Mouse (Mus musculus) heart, postnatal 0 days (tissue): Measurements from ENCODE around the gene Mta3.

ENCODE experiments used
- CTCF ChIP-seq: IDR thresholded peaks from 2 replicates; pipeline ENCODE4 v1.5.1; 2016; ENCODE audit warnings: antibody characterized with exemption, control low read depth, low read depth
- EP300 ChIP-seq: IDR thresholded peaks from 2 replicates; pipeline ENCODE4 v1.6.1; 2016; ENCODE audit warnings: antibody characterized with exemption, low read depth

DNA sequence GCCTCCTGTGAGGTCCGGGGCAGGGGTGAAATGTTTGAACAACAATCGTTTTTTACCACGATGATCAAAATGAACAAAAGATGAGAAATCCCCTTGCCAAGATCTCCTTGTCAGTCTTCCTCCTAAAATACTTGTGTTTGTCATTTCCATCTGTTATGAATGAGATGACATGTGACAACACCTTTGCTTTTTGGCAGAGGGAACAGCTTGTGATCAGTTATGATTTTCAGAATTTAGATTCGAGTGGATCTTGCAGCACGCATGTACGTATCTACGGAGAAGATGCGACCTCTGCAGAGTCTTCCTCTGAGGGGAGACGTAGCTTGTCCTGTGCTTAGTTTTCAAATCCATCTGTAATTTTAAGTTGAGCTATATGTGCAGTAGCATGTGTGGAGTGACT is 66.1 kb downstream of the Mta3 start:
- TF ChIP-seq CTCF (no peak), EP300 (no peak)
